Mouse (Mus musculus): Measurements from ENCODE around the gene Snrk.
"Not testable (repeated sequence)": the region's sequence is repeated elsewhere in the genome, so short reads cannot be mapped to it uniquely, and the experiment has no call there.

Gene Snrk

DNA sequence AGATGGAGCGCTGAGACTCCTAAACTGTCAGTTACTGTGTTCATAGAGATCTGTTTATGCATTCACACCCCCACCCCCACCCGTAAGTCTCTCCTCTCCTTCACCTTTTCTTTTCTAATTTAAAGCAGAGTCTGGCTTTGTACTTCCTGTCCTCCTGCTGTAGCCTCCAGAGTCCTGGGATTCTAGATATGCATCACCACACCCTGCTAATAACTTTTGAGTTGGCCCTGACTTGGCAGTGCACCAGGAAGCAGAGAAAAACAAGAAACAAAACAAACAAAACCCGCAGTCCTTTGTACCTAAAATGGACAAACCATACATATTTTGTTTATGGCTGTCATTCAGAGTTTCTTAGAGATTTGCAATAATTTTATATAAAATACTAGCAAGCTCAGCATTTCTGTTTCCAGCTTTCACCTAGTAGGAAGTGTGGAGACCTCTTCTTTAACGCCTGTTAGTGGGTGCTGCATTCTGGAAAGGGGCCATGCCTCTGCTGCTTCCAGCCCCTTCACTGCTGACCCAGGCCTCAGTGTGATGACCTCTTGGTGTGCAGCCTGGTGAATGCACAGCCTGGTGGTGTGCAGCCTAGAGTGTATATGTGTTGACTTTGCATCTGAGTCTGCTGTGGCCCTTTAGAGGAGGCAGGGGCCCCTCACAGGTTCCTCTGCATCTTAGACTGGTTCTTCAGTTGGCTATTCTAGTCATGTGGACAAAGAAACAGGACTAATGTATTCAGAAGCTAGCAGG lies 29.2 kb downstream of the Snrk start:
- DNase-seq = no peak

DNA sequence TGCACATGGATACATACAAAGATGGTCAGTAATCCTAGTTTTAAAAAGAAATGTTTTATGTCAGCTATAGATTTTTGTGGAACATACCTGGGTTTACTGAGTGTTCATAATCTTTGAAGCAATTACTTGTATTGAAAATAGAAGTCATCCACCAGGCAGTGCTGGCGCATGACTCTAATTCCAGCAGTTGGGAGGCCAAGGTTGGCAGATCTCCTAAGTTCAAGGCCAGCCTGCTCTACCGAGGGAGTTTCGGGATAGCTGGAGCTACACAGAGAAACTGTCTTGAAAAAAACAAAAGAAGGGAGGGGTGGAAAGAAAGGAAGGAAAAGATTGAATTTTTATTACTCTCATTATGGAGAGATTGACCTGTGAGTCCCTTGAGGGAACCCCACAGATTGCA lies 31.3 kb downstream of the Snrk start:
- no peak for DNase-seq

DNA sequence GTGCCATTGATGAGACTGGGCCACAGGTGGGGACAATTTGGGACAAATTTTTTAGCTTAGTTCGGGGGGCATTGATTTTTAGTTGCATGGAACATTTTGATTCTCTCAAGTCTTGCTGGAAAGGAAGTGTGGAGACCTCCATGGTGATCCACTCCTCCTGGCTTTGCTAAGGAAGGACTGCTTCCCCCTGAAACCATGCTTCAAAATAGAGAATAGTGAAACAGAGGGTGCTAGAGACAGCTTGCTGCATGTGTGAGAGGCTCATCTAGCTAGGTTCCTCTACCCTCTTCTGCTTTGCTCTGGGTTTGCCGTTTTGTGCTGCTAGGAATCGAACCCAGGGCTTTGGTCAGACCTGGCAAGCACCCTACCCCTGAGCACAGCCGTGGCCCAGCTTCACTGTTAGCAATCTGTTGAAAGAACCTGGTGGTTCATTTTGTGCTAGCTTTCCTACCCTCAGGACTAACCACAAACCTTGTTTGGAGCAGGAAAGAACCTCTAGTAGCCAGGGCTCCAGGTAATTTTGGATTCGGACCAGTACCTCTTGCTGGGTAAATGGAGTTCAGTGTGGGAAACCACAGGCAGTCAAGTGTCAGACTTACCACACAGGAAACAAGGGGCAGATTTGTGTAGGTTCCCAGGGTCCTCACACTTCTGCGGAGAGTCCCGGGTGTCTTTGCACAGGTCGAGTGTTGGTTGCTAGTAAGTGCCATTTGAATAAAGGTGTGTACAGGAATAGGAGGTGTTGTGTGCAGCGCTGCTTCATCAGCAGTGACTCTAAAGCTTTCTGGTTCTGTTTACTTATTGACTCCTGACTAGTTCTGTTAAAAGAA lies 33.1 kb downstream of the Snrk start:
- DNase-seq = no peak

DNA sequence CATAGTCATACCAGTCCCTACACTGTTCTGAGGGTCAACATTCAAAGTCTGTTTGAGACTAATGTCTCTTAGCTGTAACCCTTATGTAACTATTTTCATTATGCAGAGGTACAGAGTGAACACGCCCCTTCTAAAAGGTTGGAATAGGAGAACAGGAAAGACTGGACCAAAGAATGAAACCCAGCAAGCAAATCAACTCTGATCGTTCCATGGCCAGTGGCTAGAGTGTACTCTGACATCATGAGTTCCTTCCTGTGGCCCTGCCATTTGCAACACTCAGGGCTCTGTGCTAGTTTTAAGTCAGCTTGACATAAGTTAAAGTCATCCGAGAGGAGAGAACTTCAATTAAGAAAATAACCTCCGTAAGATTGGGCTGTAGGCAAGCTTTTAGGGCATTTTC lies 35.0 kb downstream of the Snrk start:
- DNase-seq = no peak

DNA sequence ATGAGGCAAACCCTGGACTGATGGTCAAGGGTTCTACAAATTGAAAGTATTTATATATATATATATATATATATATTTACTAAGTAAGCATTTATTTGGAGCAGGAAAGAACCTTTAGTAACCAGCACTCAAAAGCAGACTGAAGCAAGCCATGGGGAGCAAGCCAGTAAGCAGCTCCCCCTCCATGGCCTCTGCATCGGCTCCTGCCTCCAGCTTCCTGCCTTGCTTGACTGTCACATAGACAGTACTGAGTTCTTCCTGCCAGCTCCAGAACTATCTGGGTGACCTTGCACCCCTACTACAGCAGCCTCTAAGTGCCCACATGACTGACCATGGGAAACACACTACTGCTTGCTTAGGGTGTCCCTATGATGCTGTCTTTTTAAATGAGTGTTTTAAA lies 35.4 kb downstream of the Snrk start:
- DNase-seq = no peak

DNA sequence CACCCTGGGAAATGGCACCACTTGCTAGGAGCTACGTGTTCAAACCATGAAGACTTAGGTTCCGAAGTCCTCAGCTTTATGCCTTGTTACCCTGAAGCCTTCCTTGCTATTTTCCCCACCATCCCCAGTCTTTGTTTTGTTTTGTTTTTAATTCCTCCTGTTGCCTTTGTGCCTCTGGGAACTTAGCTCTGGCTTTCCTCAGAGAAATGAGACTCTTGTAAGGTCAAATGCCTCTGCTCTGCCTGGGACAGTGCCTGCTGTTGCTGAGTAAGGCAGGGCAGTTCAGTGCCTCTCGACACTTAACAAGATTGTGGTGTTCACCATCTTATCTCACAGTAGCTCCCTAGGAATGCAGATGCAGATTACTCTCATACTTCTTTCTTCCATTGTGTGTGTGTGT lies 36.4 kb downstream of the Snrk start:
- no peak for DNase-seq

DNA sequence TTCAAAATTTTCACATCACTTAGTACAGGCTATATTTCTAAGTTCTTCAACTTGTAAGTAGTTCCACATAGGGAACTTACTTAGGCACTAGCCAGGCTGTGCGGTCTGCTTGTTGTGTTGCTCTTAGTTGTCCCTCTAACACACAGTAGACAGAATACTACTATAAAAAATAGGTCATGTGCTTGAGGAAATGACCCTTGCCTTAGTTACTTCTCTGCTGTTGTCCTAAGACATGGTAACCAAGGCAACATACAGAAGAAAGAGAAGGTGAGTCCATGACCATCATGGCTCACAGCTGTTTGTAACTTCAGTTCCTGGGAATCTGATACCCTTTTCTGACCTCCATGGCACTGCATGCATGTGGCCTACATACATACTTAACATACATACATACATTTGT lies 38.1 kb downstream of the Snrk start:
- no peak for DNase-seq

DNA sequence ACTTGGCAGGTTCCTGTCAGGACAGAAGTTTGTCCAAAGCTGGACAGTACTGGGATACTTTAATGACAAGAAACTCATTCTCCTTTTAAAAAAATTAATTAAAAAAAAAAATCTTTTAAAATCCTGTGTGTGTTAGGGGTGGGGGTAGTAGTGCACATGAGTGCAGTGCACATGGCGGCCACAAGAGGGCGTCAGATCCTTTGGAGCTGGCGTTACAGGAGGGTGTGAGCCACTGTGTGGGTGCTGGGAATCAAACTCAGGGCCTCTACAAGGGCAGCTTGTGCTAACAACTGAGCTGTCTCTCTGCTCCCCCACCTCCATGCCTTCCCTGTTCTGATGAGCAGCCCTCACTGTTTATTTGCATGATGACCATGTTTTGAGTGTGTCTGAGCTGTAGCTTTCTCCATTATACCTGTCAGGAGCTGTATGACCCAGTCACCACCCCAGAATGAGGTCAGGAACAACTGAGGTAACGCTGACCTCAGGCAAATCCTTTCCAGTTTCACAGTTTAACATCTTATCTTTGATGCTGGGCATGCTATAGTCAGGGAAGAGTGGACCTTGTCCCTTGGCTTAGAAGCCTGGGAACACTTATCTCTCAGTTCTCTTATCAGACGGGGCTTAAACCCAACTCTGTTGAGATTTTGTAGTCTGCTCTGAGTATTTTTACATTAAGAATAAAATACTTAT lies 39.5 kb downstream of the Snrk start:
- no peak for DNase-seq

DNA sequence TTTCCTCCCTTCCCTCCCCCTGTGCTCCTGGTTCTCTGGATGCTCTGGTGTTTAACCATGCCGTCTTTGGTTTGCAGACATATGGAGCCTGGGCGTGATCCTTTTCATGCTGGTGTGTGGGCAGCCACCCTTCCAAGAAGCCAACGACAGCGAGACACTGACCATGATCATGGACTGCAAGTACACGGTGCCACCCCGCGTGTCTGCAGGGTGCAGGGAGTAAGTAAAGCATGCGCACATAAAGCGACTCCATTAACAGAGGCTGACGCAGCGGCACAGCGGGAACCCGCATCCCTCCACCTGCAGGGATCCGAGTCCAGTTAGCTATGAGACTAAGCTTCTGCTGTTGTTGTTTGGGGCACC lies 40.0 kb downstream of the Snrk start:
- DNase-seq = no peak

DNA sequence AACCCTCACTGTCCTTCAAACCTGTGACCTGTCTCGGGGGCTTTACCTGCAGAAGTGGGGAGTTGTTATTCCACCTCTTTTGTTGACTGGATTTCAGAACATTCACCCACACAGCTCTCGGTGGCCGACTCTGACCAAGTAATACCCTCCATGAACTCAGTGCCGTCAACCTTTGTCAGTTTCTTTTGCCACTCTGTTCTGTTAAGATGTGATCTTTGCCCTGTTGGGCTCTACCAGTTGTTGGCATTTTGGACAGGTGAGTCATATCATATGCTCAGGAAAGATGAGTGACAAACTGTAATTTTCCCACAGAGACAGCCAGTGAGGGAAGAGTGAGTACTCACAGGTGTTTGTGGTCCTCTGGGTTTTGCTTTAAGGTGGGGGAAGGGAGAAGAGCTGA lies 47.5 kb downstream of the Snrk start:
- no peak for DNase-seq

DNA sequence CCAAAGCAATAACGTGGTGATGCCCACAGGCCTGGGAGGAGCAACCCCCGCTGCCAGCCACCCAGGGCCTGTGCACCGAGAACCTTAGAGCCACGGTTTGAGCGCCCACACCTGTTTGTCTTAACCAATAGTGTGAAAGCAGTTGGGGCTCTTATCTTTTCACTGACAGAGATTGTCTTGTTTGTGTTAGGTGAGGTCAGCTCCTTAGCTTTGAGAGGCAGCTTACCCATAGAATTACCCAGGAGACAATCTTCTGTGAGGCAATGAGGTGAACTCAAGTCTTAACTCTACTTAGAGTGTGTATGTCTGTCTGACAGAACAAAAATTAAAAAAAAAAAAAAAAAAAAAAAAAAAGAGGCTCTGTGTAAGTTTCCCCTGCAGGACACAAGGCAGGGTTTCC lies 50.7 kb downstream of the Snrk start:
- DNase-seq = not testable (repeated sequence)

DNA sequence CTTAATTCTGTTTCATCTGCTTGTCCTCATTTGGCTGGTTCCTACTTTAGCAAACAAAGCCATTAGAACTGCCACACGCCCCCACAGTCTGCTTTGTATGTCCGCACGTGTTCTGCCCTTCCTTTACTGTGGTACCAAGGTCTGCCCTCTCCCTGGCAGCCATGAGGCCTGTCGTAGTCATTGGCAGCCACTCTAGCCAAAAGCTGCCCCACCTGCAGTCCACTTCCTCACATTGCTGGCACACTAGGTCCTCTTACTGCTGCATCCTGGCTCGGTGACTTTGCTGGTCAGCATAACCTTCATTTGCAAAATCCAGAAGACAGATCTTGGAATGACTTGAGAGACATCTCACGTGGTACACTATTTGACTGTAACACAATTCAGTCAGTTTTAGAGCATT lies 52.8 kb downstream of the Snrk start:
- DNase-seq = peak; percentile 88

DNA sequence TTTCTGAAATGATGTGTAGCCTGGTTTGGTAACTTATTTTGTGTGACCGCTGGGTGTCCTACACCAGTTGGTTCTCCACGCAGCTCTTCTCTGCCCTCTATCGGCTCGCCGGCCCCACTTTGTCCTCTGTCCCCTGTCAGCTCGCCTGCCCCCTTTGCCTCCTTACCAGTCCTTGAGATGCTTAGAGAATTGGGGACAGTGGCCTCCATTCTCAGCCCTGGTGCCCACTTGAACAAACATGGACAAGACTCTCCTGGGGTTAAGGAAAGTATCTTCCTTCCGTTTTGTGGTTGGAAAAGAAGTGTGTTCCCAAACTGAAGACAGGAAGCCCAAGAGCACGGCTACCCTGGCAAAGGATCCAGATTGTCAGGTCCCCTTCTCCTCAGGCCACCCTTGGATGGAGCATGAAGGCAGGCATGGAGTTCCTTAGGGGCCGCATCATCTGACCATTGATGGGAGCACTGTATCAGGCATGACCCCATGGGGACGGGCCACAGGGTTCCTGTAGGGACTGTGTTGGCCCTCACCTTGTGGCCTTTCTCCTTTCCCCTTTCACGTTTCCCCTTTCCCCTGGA lies 55.6 kb downstream of the Snrk start:
- DNase-seq = no peak

DNA sequence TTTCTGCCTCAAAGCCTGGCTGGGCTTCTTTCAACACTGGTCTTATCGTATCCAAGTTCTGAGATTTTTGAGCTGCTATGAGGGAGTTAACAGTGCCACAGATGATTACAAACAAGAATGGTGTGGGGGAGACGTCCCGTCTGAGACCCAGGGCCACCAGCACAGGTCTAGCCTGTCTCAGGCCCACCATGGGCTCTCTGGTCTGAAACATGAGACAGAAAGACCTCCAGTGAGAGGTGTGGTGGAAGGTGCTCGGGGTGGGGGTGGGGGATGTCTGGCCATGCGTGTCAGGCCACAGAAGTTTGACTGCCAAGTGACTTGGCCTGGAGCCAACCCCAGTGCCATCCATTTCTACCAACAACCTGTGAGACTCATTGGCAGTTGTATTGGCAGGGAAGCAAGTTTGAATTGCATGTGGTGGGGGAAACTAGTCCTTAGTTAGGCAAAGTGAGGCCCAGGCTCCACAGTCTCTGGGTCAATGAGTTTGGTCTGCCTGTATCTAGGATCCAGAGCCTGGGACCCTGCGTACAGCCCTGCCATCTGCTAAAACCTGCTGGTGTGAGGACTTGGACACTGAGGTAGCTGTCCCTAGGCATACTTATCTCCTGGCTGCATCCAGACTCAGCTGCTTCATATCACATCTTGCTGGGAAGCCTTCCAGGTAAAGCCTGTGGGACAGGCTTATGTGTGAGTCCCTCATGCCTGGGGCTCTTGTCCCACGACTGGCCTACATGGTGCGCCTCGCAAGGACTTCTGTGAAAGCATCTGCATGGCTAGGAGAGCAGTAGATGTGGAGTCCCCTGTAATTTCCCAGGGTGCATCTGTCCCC lies 56.6 kb downstream of the Snrk start:
- DNase-seq = peak; percentile 55

DNA sequence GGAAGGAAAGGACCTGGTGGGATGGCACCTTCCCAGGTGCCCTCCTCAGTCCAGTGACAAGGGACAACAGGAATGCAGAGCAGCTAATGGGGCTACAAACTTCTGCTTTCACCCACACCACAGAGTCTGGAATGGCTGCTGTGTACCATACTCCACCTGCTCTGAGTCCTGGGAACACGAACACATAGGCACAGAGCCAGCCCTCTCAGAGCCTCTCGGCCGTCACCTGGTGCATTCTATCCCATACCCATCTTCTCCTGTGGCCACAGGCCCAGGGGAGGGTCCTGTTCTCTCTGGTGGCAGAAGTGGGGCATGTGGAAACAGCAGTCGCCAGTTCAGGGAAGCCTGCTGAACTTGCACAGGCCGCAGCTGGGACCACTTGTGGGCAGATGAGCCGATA lies 57.7 kb downstream of the Snrk start:
- DNase-seq = no peak

DNA sequence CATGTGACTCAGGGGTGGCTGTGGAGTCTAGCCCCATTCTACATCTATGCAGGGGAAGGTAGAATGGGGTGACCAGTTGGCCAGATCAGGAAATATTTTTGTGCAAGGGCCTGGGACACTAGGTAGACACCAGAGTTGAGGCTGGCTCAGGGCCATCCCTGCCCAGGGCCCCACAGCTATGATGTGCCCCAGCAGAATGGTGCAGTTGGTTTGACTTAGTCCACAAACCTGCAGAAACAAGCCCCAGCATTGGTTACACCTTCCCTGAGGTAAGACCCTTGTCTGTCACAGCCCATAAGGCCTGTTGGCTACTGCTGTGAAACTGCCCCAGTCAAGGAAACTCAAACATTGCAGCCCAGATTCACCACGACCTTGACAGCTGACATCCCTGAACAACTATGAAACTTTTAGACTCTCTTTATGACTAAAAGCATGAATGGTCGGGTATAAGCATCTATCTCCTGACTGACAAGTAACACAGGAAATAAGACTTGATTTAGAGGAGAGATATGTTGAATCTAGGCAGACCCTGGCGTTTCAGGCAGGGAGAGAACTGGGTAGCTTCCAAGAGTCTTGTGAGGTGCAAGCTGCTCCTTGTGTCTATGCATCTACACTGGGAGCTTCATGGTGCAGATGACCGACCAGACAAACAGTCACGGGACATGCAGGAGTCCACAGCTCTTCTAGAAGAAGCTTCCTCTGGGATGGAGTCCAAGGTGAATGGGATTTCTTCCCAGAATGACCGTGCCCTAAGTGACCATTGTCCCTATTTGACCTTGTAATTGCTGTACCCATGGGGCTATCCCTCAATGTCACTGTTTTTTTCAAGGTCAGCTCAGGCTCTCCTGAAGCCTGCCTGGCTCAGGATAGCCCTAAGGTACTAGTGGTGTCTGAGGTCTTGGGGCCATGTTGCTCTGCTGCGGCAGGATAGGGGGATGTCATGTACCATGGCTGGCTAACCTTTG lies 60.5 kb downstream of the Snrk start:
- no peak for DNase-seq

DNA sequence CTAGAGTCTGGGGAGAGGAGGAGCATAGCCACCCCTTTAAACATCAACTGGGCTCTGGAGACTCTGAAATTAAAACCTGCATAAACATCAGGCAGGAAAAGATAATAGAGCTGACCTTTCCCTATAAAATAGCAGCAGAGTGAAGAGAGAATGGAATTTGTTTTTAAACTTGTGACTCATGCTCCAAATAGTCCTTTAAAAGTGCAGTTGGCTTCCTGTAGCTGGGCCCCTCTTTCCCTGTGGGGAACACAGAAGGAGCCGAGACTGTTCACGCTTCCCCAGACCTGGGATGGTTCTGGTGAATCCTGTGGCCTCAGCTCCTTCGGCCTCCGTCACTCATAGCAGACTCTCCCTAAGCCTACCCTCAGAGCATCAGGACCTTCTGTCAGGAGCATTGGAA lies 61.4 kb downstream of the Snrk start:
- DNase-seq = no peak

DNA sequence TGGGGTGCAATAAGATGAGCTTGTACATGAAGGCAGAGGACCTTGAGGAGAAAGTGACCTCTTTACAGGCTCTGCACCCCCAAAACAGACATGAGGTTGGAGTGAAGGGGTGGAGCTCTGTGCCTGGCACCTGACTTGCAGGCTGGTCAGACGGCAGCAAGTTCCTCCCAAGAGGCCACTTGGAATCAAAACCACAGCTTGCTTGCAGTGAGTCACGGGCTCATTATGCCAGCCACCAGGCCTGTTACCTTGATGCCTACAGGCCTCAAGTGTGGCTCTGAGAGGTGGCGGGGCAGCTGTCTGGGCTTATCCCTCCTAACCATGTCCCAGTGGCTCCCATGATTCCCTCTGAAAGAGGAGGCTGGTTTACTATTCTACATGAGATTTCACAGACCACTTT lies 63.0 kb downstream of the Snrk start:
- no peak for DNase-seq

DNA sequence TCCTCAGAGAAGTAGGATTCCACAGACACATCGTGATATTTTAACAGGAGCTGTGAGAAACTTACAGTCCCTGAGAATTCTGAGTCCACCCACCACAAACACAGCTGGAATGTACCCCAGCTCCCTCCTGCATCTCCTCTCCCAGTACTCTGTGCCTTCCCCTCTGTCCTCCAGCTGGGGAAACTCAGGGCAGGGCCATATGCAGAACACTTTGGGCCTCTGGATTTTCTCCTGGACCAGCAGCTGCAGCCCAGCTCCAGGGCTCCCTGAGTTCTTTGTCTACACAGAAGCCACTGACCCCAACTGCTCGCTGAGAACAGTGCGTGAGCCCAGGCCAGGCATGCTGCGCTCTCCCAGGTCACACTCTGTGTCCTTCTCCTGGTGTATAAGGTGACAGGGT lies 66.0 kb downstream of the Snrk start:
- DNase-seq = no peak

DNA sequence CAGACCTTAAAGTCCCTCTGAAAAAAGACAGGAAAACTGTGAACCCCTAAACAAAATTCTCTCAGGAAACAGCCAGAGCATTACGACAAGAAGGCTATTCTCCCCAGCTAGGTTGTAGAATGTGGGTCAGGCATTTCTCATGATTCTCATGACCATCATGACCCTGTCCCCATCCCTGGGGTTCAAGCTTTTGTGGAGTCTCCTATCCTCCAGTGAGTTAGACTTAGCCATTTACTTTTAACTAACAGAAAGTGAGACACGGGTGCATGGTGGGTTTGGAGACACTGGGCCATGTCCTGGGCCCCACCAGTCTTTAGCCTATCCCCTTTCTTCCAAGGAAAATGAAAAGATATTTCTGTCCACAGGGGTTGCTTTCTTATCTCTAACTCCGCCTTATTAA lies 67.3 kb downstream of the Snrk start:
- DNase-seq = no peak

DNA sequence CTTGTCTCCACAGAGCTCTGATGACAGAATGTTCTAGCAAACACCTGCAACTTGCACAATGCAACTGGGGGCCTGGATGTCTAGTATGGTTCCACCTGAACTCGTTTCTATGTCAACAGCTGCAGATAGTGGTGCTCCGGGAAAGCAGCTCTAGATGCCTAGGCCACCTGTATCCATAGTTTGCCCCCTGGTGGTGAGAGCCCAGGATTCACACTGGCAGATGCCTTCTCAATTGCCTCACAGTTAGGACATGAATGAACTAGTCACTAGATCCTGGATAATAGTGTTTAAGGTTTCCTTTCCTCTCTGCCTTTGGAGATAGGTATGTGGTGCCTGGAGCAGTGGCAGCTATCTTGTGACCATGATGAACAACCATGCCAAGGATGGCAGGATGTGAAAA lies 68.0 kb downstream of the Snrk start:
- DNase-seq = peak; percentile 79

DNA sequence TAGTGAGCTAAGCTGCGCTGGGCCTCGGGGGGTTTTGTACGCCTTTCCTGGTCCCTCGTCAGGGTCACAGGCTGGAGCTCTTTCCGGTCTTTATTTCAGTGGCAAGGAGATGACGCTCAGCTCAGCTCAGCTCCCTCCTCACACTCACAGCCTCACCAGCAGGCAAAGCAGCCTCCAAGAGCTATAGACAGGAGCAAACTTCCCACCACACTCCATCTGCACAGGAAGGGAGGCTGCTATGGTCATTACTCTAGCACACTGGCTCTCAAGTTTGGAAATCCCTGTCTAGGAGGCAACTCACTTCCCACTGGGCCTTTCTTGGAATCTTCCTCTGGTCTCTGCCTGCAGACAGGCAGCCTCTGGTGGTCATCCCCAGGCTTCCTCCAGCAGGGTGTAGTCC lies 68.9 kb downstream of the Snrk start:
- DNase-seq = no peak
